Mouse (Mus musculus) limb, embryonic 13.5 days (tissue): ENCODE results near the gene Spns2. TPM values are rescaled to one million over a fixed set of nuclear protein-coding genes. Genes with fewer than 3 reads are reported as not detected.

Experiments
- ATAC-seq: fragments of 200-750 bp; cut with Nextera tagmentation; 2 replicates; pipeline ENCODE4 v1.8.0; 2017; ENCODE audit warnings: low read depth, moderate number of reproducible peaks, moderate TSS enrichment; ENCODE audit not compliant: low FRiP score
- H3K27ac ChIP-seq: fragments of 300-500 bp; sonication (generic); 2 replicates; pipeline ENCODE4 v1.5.1; 2015; ENCODE audit warnings: inconsistent platforms, mild to moderate bottlenecking, moderate library complexity
- H3K27me3 ChIP-seq: fragments of 300-500 bp; sonication (generic); 2 replicates; pipeline ENCODE4 v1.6.1; 2015; ENCODE audit warnings: mild to moderate bottlenecking, inconsistent platforms
- H3K36me3 ChIP-seq: fragments of 300-500 bp; sonication (generic); 2 replicates; pipeline ENCODE4 v1.6.1; 2015; ENCODE audit warnings: inconsistent platforms, mild to moderate bottlenecking, moderate library complexity
- H3K4me1 ChIP-seq: fragments of 300-500 bp; sonication (generic); 2 replicates; pipeline ENCODE4 v1.6.1; 2015; ENCODE audit warnings: inconsistent platforms
- H3K4me2 ChIP-seq: fragments of 300-500 bp; sonication (generic); replicated peaks from 2 replicates; pipeline ENCODE4 v1.6.1; 2015; ENCODE audit warnings: inconsistent platforms, mild to moderate bottlenecking, moderate library complexity
- H3K4me3 ChIP-seq: fragments of 300-500 bp; sonication (generic); 2 replicates; pipeline ENCODE4 v1.5.1; 2015; ENCODE audit warnings: moderate library complexity, mild to moderate bottlenecking, inconsistent platforms
- H3K9ac ChIP-seq: fragments of 300-500 bp; sonication (generic); 2 replicates; pipeline ENCODE4 v1.6.1; 2015; ENCODE audit warnings: mild to moderate bottlenecking, inconsistent platforms
- H3K9me3 ChIP-seq: fragments of 300-500 bp; sonication (generic); 2 replicates; pipeline ENCODE4 v1.6.1; 2016; ENCODE audit warnings: inconsistent platforms
- whole genome bisulfite sequencing: fragments of 180-500 bp; shearing (Covaris S2); methylation state at CpG from one replicate; pipeline ENCODE4 v1.1.7; 2015; 5-methylcytosine and 5-hydroxymethylcytosine counted together
- polyA plus RNA-seq: library from polyadenylated mRNA; unstranded; fragments of >200 nt; fragmentation: Nextera tagmentation; extraction: Ambion mirVana; gene quantifications from 2 replicates; pipeline ENCODE4 v1.2.1, GENCODE M21; 2015

Gene Spns2
- polyA plus RNA-seq, 1 experiment from 2014 or later, result 2.1 TPM

DNA sequence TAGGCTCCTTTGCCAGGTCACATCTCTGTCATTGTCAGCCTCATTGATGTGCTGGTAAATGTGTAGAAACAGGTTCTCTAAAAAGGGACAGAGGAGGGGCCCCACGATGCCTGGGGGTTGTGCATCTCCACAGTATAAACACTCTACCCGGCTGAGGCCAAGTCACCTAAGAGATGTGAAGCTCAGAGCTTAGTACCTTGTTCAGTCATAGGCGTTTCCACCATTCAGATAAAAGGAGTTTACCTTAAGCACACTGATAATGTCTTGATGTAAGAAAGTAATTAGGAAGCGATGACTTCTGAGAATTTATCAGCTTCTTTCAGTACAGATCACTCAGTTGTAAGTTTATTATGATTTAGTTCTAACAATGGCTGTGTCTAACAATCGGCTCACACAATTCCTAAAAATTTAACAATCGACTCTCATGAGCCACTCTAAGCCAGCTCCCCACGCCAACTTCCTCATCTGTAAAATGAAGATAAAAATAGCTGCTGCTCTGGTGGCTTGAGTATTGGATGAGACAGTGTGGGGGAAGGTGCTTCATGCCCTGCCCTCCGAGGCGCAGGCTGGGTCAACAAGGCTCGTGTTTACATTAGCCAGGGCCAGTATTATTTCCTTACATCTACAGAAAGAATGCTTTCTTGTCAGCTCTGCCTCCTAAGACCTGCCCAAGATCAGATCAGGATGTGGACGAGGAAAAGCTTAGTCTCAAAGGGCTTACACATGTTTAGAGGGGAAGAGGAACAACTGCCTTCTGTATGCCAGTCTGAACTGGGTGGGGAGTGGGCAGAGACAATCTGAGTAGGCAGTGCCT lies 22.8 kb downstream of the Spns2 start:
- Histone ChIP-seq H3K27ac (no peak overlapping the region), H3K4me1 (peaks cover 10% of the 10 kb centered on the region; the same call in 1 of the 2 replicates), H3K36me3 (no peaks in the 10 kb centered on the region), H3K27me3 (no peaks in the 10 kb centered on the region), H3K9ac (no peak overlapping the region), H3K9me3 (no peaks in the 10 kb centered on the region), H3K4me3 (no peak overlapping the region), H3K4me2 (no peak overlapping the region)
- ATAC-seq, result no peak
- WGBS, result 47% methylated on average over 11 of the region's 11 CpGs

DNA sequence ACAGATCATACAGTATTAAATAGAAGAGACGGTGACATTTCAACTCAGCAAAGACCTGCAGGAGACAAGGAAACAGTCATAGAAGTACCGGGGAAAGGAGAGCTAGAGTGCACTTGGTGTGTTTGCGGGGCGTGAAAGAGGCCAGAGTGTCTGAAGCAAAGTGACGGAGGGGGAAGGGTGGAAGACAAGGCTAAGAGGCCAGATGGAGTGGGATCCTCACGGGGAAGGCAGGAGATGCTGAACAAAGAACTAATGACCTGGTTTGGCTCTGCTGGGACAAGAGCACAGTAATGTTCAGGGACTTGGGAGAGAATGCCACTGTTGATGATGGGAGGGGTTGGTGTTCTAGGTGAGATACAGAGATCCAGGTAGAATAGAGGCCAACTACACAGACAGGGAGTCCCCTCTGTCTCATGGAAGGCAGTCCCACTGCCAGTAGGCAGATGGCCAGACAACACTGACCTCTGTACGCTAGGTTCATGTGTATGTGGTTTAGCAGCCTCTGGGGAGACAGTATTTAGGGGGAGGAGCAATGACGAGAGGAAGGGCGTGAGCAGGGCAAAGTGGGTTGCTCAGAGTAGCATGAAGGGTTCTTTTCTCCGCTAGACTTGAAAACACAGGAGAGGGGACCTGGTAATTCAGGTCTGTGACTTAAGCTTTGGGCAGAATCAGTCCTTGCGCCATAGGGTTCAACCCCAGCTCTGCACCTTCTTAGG lies 23.6 kb downstream of the Spns2 start:
- H3K36me3 ChIP-seq, result no peaks in the 10 kb centered on the region
- H3K9ac ChIP-seq, result no peak overlapping the region
- no peak overlapping the region for H3K27ac ChIP-seq
- no peak for ATAC-seq
- no peaks in the 10 kb centered on the region for H3K9me3 ChIP-seq
- WGBS, result 62% methylated on average over 11 of the region's 11 CpGs
- peaks cover 10% of the 10 kb centered on the region; the same call in 1 of the 2 replicates for H3K4me1 ChIP-seq
- no peaks in the 10 kb centered on the region for H3K27me3 ChIP-seq
- no peak overlapping the region for H3K4me3 ChIP-seq
- H3K4me2 ChIP-seq, result no peak overlapping the region

DNA sequence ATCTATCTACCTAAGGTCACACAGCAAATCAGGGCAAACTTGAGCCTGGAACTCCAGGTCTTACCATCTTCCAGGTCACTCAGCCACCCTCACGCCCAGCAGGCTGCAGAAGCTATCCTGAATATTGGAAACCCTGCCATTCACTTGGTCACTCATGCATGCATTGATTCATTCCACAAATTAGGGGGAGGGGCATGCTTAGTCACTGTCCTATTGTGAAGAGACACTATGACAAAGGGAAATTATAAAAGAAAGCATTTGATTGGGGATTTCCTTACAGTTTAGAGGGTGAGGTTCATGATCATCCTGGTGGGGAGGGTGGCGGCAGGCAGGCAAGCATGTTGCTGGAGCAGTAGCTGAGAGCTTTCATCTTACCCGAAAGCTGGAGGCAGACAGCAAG lies 24.9 kb downstream of the Spns2 start:
- peaks cover 10% of the 10 kb centered on the region; the same call in 1 of the 2 replicates for H3K4me1 ChIP-seq
- ATAC-seq, result no peak
- H3K36me3 ChIP-seq, result no peaks in the 10 kb centered on the region
- no peak overlapping the region for H3K4me3 ChIP-seq
- 77% methylated on average over 3 of the region's 3 CpGs for WGBS
- no peaks in the 10 kb centered on the region for H3K27me3 ChIP-seq
- no peak overlapping the region for H3K9ac ChIP-seq
- H3K9me3 ChIP-seq, result no peaks in the 10 kb centered on the region
- no peak overlapping the region for H3K4me2 ChIP-seq
- no peak overlapping the region for H3K27ac ChIP-seq

DNA sequence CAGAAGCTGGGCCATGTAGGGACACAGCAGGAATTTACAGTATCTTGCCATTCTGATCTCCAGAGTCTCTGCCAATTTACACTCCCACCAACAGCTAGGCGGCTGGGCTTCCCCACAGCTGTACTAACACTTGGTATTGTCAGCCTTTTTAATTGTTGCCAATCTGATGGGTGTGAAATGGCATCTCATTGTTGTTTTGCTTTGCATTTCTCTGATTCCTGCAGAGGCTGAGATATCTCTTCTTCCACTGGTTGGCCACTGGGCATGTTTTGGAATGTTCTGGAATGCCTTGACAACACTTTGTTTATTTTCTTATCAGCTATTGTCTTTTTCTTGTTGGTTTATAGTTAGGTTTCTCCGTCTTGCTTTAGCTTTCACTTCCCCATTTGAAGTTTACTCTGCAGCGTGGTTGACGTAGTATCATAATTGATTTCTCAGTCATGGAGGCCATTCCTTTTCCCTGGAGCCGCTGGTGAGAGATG lies 28.2 kb downstream of the Spns2 start:
- Histone ChIP-seq H3K27me3 (no peaks in the 10 kb centered on the region), H3K4me3 (no peak overlapping the region), H3K27ac (no peak overlapping the region), H3K4me2 (no peak overlapping the region), H3K9me3 (no peaks in the 10 kb centered on the region), H3K36me3 (no peaks in the 10 kb centered on the region), H3K4me1 (peaks cover 4% of the 10 kb centered on the region; the same call in 1 of the 2 replicates), H3K9ac (no peak overlapping the region)
- 56% methylated on average over 5 of the region's 5 CpGs for WGBS
- no peak for ATAC-seq

DNA sequence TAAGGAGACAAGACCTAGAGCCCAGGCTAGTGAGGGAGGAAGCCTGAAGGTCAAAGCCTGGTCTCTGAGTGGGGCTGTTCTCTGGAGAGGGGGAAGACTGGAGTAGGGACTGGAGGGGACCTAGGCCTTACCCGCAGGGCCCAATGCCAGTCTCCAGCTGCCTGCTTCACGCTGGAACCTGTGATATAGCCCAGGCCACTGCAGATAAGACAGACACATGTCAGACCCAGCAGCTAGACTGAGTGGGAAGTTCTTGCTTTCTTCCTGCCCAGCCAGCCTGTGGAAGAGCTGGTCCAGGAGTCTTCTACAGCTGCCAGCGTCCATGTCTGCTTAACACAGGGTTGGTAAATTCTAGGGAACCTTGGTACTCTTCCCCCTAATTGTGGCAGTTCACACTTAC lies 31.2 kb downstream of the Spns2 start:
- Histone ChIP-seq H3K4me3 (no peak overlapping the region), H3K27ac (no peak overlapping the region), H3K36me3 (no peaks in the 10 kb centered on the region), H3K9ac (no peak overlapping the region), H3K9me3 (no peaks in the 10 kb centered on the region), H3K4me2 (no peak overlapping the region), H3K4me1 (no peaks in the 10 kb centered on the region), H3K27me3 (no peaks in the 10 kb centered on the region)
- 76% methylated on average over 3 of the region's 3 CpGs for WGBS
- 0 out of 2 replicates have a peak, but pooled peaks have one; percentile 18 for ATAC-seq

DNA sequence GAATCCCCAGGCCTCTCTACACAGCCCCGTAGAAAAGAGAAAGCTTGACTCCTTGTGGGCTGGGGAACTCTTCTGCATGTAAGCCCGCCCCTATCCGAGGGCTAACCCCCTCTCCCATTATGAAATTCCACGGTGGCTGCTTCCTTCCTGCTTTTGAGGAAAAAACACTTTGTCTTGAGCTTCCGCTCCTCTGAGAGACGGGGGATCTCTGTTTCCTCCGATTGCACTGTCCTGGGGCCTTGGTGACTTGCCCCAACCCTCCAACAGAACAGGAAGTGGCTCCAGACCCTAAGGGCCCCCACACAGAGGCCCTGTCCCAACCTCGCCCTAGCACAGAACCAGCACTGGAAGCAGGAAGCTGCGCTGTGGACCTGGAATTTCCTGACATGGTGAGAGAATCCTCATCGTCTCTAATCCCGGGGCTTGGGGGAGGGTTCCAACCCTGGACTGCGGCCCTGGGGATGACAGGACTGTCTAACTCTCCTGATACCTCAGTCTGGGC lies 31.7 kb downstream of the Spns2 start:
- WGBS, result 69% methylated on average over 12 of the region's 12 CpGs
- Histone ChIP-seq H3K27ac (no peak overlapping the region), H3K4me2 (no peak overlapping the region), H3K9ac (no peak overlapping the region), H3K4me1 (no peaks in the 10 kb centered on the region), H3K36me3 (no peaks in the 10 kb centered on the region), H3K4me3 (no peak overlapping the region), H3K27me3 (no peaks in the 10 kb centered on the region), H3K9me3 (no peaks in the 10 kb centered on the region)
- no peak for ATAC-seq

DNA sequence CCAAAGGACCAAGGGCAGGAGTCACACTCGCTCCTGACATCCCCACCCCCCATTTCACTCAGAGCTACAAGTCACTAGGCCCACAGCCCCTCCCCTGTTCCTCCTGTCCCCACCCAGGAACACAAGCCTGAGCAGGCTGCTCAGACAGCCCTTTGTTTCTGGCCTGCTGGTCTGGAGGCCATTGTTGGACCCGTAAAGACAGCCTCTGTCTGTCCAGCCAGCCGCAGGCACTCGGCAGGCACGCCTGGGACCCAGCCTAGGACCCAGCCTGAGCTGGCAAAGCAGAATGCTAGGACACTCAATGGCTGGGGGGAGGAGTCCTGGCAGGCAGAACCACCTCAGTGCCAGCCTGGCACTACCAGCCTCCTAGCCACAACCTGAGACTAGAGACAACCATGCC lies 34.0 kb downstream of the Spns2 start:
- peaks cover 20% of the 10 kb centered on the region for H3K36me3 ChIP-seq
- no peaks in the 10 kb centered on the region for H3K4me1 ChIP-seq
- no peaks in the 10 kb centered on the region for H3K9me3 ChIP-seq
- no peaks in the 10 kb centered on the region for H3K27me3 ChIP-seq
- ATAC-seq, result no peak
- 73% methylated on average over 5 of the region's 5 CpGs for WGBS
- no peak overlapping the region for H3K4me3 ChIP-seq
- no peak overlapping the region for H3K4me2 ChIP-seq
- H3K27ac ChIP-seq, result no peak overlapping the region
- H3K9ac ChIP-seq, result no peak overlapping the region

DNA sequence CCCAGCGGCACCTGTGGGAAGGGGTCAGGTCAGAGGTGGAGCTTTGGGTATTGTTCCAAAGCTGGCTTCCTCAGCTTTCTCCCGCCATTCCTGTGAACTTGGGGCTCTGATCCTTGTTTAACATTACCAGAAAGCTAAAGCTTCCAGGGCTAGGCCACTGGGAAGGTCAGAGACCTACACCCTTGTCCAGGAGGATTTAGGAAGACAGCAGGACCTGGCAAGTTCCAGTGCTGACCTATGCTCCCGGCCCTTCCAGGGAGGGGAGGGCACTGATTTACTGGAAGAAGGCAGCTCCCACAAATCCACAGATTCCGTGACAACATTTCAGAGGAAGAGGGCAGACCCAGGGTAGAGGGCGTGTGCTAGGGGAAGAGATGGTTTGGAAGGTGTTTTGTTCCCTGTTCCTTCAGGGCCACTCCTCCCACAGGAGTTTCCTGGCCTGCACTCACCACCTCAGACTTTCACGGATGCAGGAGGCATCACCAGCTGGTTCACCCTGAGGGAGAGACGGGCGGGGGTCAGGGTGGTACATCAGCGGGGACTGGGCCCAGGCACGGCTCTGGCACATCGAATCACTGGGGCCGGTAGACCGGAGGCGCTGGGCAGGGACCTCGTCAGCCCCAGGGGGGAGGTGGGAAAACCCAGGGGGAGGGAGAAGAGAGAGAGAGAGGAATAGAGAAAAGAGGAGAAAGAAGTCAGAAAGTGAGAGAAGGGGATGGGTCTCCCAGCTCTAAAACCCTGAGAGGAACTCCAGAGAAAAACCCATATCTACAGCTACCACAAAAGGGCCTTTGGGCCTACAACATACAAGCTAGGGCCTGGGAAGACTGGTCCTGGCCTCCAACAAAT lies 36.4 kb downstream of the Spns2 start:
- Histone ChIP-seq H3K4me3 (no peak overlapping the region), H3K4me1 (no peaks in the 10 kb centered on the region), H3K27me3 (no peaks in the 10 kb centered on the region), H3K9ac (no peak overlapping the region), H3K27ac (no peak overlapping the region; the same call in 1 of the 2 replicates), H3K4me2 (no peak overlapping the region), H3K36me3 (peaks cover 44% of the 10 kb centered on the region), H3K9me3 (no peaks in the 10 kb centered on the region)
- WGBS, result 55% methylated on average over 15 of the region's 15 CpGs
- no peak for ATAC-seq

DNA sequence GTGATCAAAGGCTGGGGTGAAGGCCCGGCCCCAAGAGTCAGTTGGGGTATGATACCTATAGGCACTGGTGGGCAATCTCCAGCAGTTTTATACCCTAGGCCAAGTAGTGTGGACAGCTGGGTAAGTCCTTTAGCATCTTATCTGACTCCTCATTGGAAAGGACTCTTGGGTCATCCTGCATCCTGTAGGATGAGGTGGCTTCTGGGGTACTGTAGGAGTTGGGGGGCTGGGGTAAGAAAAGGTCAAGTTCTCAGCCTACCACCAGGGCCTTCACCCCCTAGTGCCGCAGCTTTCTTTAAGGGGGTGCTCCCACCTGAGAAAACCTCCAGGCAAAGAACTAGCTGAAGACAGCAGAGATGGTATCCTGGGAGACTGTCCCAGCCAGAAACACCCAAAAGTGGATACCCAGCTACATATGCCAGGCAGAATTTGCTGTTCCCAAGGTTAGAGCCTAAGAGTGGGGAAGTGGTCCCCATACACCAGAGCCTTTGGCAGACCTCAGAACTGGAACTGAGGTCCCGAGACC lies 37.5 kb downstream of the Spns2 start:
- Histone ChIP-seq H3K4me1 (no peaks in the 10 kb centered on the region), H3K27ac (no peak overlapping the region), H3K4me3 (no peak overlapping the region), H3K27me3 (no peaks in the 10 kb centered on the region), H3K4me2 (no peak overlapping the region), H3K36me3 (peaks cover 55% of the 10 kb centered on the region), H3K9me3 (no peaks in the 10 kb centered on the region), H3K9ac (no peak overlapping the region)
- ATAC-seq, result no peak
- WGBS, result 83% methylated on average over 3 of the region's 3 CpGs

DNA sequence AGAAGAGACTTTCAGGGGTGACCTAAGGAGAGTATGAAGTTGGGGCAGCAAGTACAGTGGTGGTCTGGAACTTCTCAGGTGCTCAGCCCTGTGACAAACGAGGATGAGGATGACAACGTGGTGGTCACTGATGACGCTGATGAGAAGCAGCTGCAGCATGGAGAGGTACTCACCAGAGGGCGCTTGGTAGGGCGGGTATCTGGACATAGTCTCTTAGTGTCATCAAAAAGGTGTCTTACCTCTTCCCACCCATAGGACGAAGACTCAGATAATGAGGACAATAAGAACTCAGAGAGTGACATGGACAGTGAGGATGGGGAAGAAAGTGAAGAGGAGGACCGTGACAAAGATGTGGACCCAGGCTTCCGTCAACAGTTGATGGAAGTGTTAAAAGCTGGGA lies 42.2 kb downstream of the Spns2 start:
- Histone ChIP-seq H3K27ac (no peak overlapping the region), H3K4me1 (peaks cover 3% of the 10 kb centered on the region), H3K4me3 (no peak overlapping the region), H3K27me3 (no peaks in the 10 kb centered on the region), H3K9ac (no peak overlapping the region), H3K36me3 (peaks cover 100% of the 10 kb centered on the region), H3K4me2 (no peak overlapping the region), H3K9me3 (no peaks in the 10 kb centered on the region)
- WGBS, result 82% methylated on average over 8 of the region's 8 CpGs
- ATAC-seq, result no peak

DNA sequence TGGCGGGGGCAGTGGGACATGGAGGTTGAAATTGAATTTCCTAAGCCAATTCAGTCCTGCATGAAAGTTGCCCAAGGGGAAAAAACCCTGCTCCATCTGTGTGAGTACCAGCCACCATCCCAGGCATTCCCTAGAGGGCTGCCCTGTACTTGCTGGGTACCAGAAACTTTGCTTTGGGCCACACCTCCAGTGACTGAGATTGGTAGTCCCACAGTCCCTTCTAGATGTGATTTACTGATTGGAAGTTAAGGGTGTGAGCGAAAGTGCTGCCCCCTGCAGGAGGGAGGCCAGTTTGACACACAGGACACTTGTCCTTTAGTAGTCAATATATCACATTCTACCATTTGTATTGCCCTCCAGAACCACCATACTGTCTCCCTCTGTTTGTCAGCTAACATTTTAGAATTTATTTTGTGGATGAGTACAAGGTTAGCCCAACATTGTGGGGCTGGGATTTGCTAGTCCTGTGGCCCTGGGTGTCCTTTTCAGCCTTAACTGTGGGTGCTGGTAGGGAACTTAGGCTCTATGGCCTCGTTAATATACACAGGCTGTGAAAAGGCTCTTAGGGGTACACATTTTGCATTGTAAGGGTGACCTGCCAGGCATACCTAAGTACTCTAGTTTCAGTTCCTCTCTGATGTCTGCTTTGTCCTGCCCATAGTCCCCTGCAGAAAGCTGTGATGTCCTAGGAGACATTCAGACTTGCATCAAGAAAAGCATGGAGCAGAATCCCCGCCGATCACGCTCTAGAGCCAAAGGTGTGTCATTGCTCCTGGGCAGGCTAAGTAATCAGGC lies 43.2 kb downstream of the Spns2 start:
- Histone ChIP-seq H3K4me1 (peaks cover 10% of the 10 kb centered on the region), H3K36me3 (peaks cover 94% of the 10 kb centered on the region), H3K9ac (no peak overlapping the region), H3K9me3 (no peaks in the 10 kb centered on the region), H3K4me2 (no peak overlapping the region), H3K27ac (no peak overlapping the region), H3K27me3 (no peaks in the 10 kb centered on the region), H3K4me3 (no peak overlapping the region)
- WGBS, result 87% methylated on average over 6 of the region's 6 CpGs
- ATAC-seq, result no peak
